Mouse (Mus musculus) thymus, postnatal 14 days (tissue): Measurements from ENCODE around the gene Ccdc69.
"Not testable (repeated sequence)": the region's sequence is repeated elsewhere in the genome, so short reads cannot be mapped to it uniquely, and the experiment has no call there.

Source experiments
- DNase-seq: peaks from one replicate; pipeline ENCODE4 v3.0.0; 2021

Ccdc69 gene

GRCm38 (mm10) chr11:55096731-55097462 is 19.0 kb upstream of the Ccdc69 start:
- DNase-seq, result no peak

GRCm38 (mm10) chr11:55096296-55096695 is 18.4 kb upstream of the Ccdc69 start:
- not testable (repeated sequence) for DNase-seq

GRCm38 (mm10) chr11:55093096-55093495 is 15.2 kb upstream of the Ccdc69 start:
- no peak for DNase-seq

GRCm38 (mm10) chr11:55089892-55090291 is 12.0 kb upstream of the Ccdc69 start:
- DNase-seq, result no peak

- DNase-seq, result peak; percentile 69
Measured at GRCm38 (mm10) chr11:55087006-55087405, 9.1 kb upstream of the Ccdc69 start.

GRCm38 (mm10) chr11:55085396-55085795 is 7.5 kb upstream of the Ccdc69 start:
- DNase-seq, result no peak

GRCm38 (mm10) chr11:55084629-55085028 is 6.7 kb upstream of the Ccdc69 start:
- no peak for DNase-seq

GRCm38 (mm10) chr11:55081206-55081605 is 3.3 kb upstream of the Ccdc69 start:
- no peak for DNase-seq

GRCm38 (mm10) chr11:55079180-55079579 is 1.2 kb upstream of the Ccdc69 start:
- no peak for DNase-seq

- peak; percentile 48 for DNase-seq
Measured at GRCm38 (mm10) chr11:55078502-55078901, 571 bp upstream of the Ccdc69 start.

- DNase-seq, result no peak
Measured at GRCm38 (mm10) chr11:55076234-55076633, 1.7 kb downstream of the Ccdc69 start.

- no peak for DNase-seq
Measured at GRCm38 (mm10) chr11:55075602-55076001, 2.3 kb downstream of the Ccdc69 start.

GRCm38 (mm10) chr11:55073191-55073590 is 4.7 kb downstream of the Ccdc69 start:
- DNase-seq, result no peak

- DNase-seq, result peak; percentile 65
Measured at GRCm38 (mm10) chr11:55072467-55072866, 5.5 kb downstream of the Ccdc69 start.

- DNase-seq, result no peak
Measured at GRCm38 (mm10) chr11:55071344-55071743, 6.6 kb downstream of the Ccdc69 start.

GRCm38 (mm10) chr11:55069023-55069422 is 8.9 kb downstream of the Ccdc69 start:
- DNase-seq, result peak; percentile 36

- DNase-seq, result no peak
Measured at GRCm38 (mm10) chr11:55066921-55067320, 11.0 kb downstream of the Ccdc69 start.

- no peak for DNase-seq
Measured at GRCm38 (mm10) chr11:55062856-55063255, 15.1 kb downstream of the Ccdc69 start.

- no peak for DNase-seq
Measured at GRCm38 (mm10) chr11:55060802-55061201, 17.1 kb downstream of the Ccdc69 start.

GRCm38 (mm10) chr11:55057511-55057910 is 20.4 kb downstream of the Ccdc69 start:
- no peak for DNase-seq

GRCm38 (mm10) chr11:55050837-55051510 is 27.0 kb downstream of the Ccdc69 start:
- DNase-seq, result no peak

- DNase-seq, result peak; percentile 80
Measured at GRCm38 (mm10) chr11:55046600-55046999, 31.3 kb downstream of the Ccdc69 start.

- DNase-seq, result peak; percentile 37
Measured at GRCm38 (mm10) chr11:55041348-55041747, 36.6 kb downstream of the Ccdc69 start.

- peak; percentile 87 for DNase-seq
Measured at GRCm38 (mm10) chr11:55039591-55039990, 38.3 kb downstream of the Ccdc69 start.
